Mouse (Mus musculus): ENCODE measurements around the gene Cd9. TPM values are rescaled to one million over a fixed set of nuclear protein-coding genes. Genes with fewer than 3 reads are reported as not detected.
A peak's percentile ranks its signal among the peaks of the same experiment; 100 is the strongest.

Cd9 gene
- polyA plus RNA-seq, 1 experiment from 2014 or later: 121 TPM

DNA sequence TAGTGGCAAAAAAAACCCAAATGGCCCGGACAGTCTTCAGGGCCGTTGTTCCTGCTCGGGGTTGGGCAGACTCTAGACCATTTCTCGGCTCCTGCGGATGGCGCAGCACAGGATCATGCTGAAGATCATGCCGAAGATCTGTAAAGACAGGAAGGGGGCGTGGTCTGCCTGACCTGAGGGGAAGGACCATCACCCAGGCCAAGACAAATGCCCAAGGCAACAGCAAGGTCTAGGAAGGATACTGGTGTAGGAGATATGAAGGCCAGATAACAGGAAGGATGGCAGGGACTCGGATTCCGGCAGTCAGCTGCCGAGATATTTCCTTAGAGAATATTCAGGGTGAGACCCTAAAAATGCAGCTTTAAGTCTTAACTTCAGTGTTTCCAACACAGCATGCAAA, 34.0 kb downstream of the Cd9 start:
- H3K4me2 ChIP-seq: no peak overlapping the region
- H3K4me1 ChIP-seq (replicated peaks): peaks cover 15% of the 10 kb centered on the region; the same call in 1 of the 2 replicates
- H3K9me3 ChIP-seq (replicated peaks): no peaks in the 10 kb centered on the region
- no peak for ATAC-seq (ENCODE audit: insufficient read depth)
- no peak overlapping the region for H3K4me3 ChIP-seq (replicated peaks)
- no peak overlapping the region for H3K27ac ChIP-seq (replicated peaks)
- 54% methylated on average over 11 of the region's 11 CpGs for WGBS (ENCODE audit: insufficient replicate concordance)
- no peak overlapping the region for H3K9ac ChIP-seq
- peaks cover 27% of the 10 kb centered on the region for H3K36me3 ChIP-seq (replicated peaks)
- H3K27me3 ChIP-seq: no peaks in the 10 kb centered on the region

DNA sequence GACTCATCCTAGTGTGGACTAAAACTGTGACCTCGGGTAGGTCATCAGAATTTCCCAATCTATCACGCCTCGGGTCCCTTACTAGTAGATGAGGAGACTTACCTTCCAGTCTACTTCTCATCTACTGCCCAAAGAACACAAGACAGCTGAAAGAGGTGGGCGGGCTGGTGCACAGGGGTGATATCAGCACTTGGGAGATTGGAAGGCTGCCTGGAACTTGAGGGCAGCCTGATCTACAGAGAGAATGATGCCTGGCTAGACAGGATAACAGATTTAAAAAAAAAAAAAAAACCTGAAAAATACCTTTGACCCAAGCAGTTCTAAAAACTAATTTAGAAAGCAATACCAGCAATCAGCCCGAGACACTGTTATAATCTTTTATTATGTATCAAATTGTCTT, 34.7 kb downstream of the Cd9 start:
- no peaks in the 10 kb centered on the region for H3K9me3 ChIP-seq (replicated peaks)
- no peaks in the 10 kb centered on the region for H3K27me3 ChIP-seq
- H3K36me3 ChIP-seq (replicated peaks): peaks cover 27% of the 10 kb centered on the region
- no peak overlapping the region for H3K27ac ChIP-seq (replicated peaks)
- peak; percentile 31; the same call in 1 of the 2 replicates for ATAC-seq (ENCODE audit: insufficient read depth)
- H3K4me2 ChIP-seq: no peak overlapping the region
- no peak overlapping the region for H3K4me3 ChIP-seq (replicated peaks)
- 40% methylated on average over 5 of the region's 5 CpGs for WGBS (ENCODE audit: insufficient replicate concordance)
- peaks cover 15% of the 10 kb centered on the region; the same call in 1 of the 2 replicates for H3K4me1 ChIP-seq (replicated peaks)
- H3K9ac ChIP-seq: no peak overlapping the region

DNA sequence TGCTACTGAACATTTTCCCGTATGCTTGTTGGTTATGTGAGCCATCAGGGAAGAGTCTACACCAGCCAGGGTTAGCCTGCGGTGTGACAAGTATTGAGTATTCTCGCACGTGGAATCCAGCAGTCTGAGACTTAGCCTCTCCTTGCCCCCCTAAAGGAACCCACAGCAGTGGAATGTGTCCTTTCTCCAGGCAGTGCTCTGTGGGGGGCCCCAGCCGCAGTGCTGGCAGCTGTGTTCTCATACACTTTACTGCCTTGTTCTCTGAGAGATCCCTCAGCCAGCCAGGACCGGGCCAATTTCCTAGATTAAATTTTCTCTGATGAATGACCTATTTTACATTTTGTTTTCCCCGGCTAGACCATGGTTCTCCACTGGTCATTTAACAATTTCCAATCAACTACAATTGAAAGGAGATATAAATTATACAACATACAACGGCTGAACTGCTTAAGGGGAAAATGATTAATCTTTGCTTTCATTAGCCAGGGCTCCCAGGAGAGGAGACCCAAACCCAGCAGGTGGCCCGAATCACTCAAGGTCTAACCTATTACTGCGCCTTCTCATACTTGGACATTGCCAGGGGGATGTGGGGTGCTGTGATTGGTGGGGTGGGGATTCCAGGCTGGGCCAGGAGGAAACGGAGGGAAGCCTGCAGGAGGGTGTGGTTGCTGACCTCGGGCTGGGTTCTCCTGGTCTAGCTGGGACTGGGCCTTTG, 38.6 kb downstream of the Cd9 start:
- Histone ChIP-seq H3K4me3 (replicated peaks) (no peak overlapping the region), H3K9me3 (replicated peaks) (no peaks in the 10 kb centered on the region), H3K36me3 (replicated peaks) (peaks cover 9% of the 10 kb centered on the region; the same call in 1 of the 2 replicates), H3K4me1 (replicated peaks) (peaks cover 11% of the 10 kb centered on the region; the same call in 1 of the 2 replicates), H3K27ac (replicated peaks) (no peak overlapping the region), H3K27me3 (no peaks in the 10 kb centered on the region), H3K4me2 (no peak overlapping the region), H3K9ac (no peak overlapping the region)
- no peak for ATAC-seq (ENCODE audit: insufficient read depth)
- WGBS (ENCODE audit: insufficient replicate concordance): 63% methylated on average over 12 of the region's 12 CpGs

DNA sequence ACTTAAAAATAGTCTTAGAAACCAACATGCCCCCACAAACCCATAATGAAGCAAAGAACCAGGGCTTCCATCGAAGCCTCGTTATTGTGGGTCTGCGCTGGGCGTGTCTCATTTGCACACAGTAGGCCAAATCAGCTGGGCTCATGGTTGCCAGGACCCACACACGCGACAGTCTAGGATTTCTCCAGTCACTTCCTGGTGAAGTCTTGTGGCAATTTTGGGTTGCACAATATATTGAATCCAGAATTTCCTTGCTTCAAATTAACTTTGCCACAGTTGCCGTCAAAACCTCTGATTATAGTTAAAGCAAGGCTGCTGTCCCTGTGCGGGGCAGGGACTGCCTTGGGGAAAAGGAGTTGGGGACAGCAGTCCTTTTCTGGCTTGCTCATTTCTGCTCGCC, 39.9 kb downstream of the Cd9 start:
- H3K4me2 ChIP-seq: no peak overlapping the region
- no peak for ATAC-seq (ENCODE audit: insufficient read depth)
- H3K27ac ChIP-seq (replicated peaks): no peak overlapping the region
- H3K36me3 ChIP-seq (replicated peaks): 0 out of 2 replicates have a peak, but pooled peaks cover 4% of the 10 kb centered on the region
- WGBS (ENCODE audit: insufficient replicate concordance): 67% methylated on average over 9 of the region's 9 CpGs
- H3K4me3 ChIP-seq (replicated peaks): no peak overlapping the region
- no peak overlapping the region for H3K9ac ChIP-seq
- H3K27me3 ChIP-seq: no peaks in the 10 kb centered on the region
- H3K9me3 ChIP-seq (replicated peaks): no peaks in the 10 kb centered on the region
- peaks cover 6% of the 10 kb centered on the region; the same call in 1 of the 2 replicates for H3K4me1 ChIP-seq (replicated peaks)

DNA sequence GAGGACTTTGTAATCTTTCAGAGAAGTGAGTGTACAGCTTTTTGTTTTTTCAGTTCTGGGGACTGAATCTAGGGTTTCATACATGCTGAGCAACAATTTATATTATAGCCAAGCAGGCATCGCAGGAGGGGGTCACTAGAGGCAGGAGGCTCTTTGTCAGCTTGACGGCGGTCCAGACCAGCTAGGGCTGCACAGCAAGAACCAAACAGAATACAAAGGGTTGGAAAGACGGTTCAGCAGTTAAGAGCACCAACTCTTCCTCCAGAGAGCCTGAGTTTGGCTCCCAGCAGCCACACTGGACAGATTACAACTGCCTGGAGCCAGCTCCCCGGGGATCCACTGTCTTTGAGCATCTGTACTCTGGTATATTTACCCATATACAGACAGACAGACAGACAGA, 40.3 kb downstream of the Cd9 start:
- H3K27me3 ChIP-seq: no peaks in the 10 kb centered on the region
- H3K4me2 ChIP-seq: no peak overlapping the region
- no peaks in the 10 kb centered on the region for H3K36me3 ChIP-seq (replicated peaks)
- H3K4me3 ChIP-seq (replicated peaks): no peak overlapping the region
- 62% methylated on average over 5 of the region's 5 CpGs for WGBS (ENCODE audit: insufficient replicate concordance)
- 0 out of 2 replicates have a peak, but pooled peaks cover 1% of the 10 kb centered on the region for H3K4me1 ChIP-seq (replicated peaks)
- no peak for ATAC-seq (ENCODE audit: insufficient read depth)
- H3K9ac ChIP-seq: no peak overlapping the region
- H3K9me3 ChIP-seq (replicated peaks): no peaks in the 10 kb centered on the region
- H3K27ac ChIP-seq (replicated peaks): no peak overlapping the region

DNA sequence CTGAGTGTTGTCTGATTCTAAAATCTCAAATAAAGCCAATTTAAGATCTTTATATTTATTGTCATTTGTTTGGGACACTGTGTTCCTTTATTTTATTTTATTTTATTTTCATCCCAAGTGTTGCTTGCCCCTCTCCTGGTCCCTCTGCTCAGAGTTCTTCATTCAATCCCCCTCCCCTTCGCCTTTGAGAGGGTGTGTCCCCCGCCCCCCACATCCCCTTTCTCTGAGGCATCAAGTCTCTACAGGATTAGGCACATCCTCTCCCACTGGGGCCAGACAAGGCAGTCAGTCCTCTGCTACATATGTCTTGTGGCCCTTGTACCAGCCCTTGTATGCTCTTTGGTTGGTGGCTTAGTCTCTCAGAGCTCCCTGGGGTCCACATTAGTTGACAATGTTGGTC, 46.9 kb downstream of the Cd9 start:
- Histone ChIP-seq H3K27ac (replicated peaks) (no peak overlapping the region), H3K9me3 (replicated peaks) (no peaks in the 10 kb centered on the region), H3K4me1 (replicated peaks) (no peaks in the 10 kb centered on the region), H3K36me3 (replicated peaks) (no peaks in the 10 kb centered on the region), H3K4me2 (no peak overlapping the region), H3K27me3 (no peaks in the 10 kb centered on the region), H3K9ac (no peak overlapping the region), H3K4me3 (replicated peaks) (no peak overlapping the region)
- no peak for ATAC-seq (ENCODE audit: insufficient read depth)
- WGBS (ENCODE audit: insufficient replicate concordance): 38% methylated on average over 2 of the region's 2 CpGs

DNA sequence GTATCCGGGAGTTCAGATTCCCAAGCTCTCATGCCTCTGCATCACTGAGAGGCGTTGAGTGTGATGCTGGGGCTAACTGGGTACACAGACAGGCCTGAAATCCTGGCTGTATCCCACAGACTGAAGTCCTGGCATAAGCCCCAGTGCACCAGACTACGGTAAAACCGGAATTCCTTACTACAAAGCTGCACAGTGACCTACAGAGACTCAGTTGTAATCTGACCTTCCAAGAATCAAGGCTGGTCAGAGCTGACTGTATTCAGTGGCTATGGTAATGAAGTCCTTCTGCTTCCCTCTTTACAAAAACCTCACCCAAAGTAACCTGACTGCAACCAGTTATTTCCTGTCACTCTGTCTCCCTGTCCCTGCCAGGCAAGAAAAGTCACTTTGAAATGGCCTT, 47.4 kb downstream of the Cd9 start:
- H3K27me3 ChIP-seq: no peaks in the 10 kb centered on the region
- H3K9ac ChIP-seq: no peak overlapping the region
- ATAC-seq (ENCODE audit: insufficient read depth): no peak
- H3K4me3 ChIP-seq (replicated peaks): no peak overlapping the region
- H3K36me3 ChIP-seq (replicated peaks): no peaks in the 10 kb centered on the region
- H3K4me2 ChIP-seq: no peak overlapping the region
- no peak overlapping the region for H3K27ac ChIP-seq (replicated peaks)
- no peaks in the 10 kb centered on the region for H3K4me1 ChIP-seq (replicated peaks)
- 46% methylated on average over 4 of the region's 4 CpGs for WGBS (ENCODE audit: insufficient replicate concordance)
- H3K9me3 ChIP-seq (replicated peaks): no peaks in the 10 kb centered on the region

DNA sequence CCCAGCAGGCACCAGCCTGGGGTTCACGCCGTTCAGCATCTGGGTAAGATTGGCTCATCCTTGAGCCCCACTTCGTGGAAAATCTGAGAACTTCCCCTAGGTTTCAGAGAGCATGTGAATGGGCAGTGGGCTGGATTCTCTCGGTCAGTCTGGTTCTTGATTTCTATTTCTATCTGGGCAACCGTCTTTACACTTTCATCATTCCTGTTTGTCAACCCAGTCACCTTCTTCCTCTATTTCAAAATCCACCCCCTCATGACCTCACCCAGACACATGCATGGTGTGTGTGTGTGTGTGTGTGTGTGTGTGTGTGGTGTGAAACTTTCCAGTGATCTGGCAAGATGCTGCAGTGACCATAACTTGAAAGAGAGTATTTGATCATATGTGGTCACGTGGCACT, 49.2 kb downstream of the Cd9 start:
- Histone ChIP-seq H3K9ac (no peak overlapping the region), H3K9me3 (replicated peaks) (no peaks in the 10 kb centered on the region), H3K27ac (replicated peaks) (no peak overlapping the region), H3K4me1 (replicated peaks) (no peaks in the 10 kb centered on the region), H3K4me2 (no peak overlapping the region), H3K27me3 (0 out of 2 replicates have a peak, but pooled peaks cover 5% of the 10 kb centered on the region), H3K4me3 (replicated peaks) (no peak overlapping the region), H3K36me3 (replicated peaks) (no peaks in the 10 kb centered on the region)
- ATAC-seq (ENCODE audit: insufficient read depth): no peak
- WGBS (ENCODE audit: insufficient replicate concordance): 43% methylated on average over 6 of the region's 6 CpGs

DNA sequence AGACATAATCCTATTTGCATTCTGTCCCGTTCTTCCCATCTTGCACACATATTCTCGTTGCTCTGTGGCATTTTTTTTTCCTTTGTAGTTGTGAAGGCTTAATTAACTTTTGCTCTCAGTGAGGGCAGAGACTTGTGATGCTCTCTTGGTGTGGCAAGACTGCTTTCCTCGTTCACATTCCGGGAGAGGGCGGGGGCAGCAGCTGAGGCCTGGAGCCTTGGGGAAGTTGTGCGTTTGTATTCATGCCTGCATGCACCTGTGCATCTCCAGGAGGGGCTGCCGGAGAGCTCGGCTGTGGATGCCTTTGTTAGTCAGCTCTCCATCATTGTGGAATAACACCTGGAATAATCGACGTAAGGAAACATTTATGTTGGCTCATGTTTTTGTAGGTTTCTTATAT, 52.0 kb downstream of the Cd9 start:
- Histone ChIP-seq H3K9me3 (replicated peaks) (no peaks in the 10 kb centered on the region), H3K9ac (no peak overlapping the region), H3K36me3 (replicated peaks) (no peaks in the 10 kb centered on the region), H3K27ac (replicated peaks) (no peak overlapping the region), H3K4me1 (replicated peaks) (no peaks in the 10 kb centered on the region), H3K27me3 (0 out of 2 replicates have a peak, but pooled peaks cover 6% of the 10 kb centered on the region), H3K4me3 (replicated peaks) (no peak overlapping the region), H3K4me2 (no peak overlapping the region)
- no peak for ATAC-seq (ENCODE audit: insufficient read depth)
- WGBS (ENCODE audit: insufficient replicate concordance): 66% methylated on average over 10 of the region's 10 CpGs

DNA sequence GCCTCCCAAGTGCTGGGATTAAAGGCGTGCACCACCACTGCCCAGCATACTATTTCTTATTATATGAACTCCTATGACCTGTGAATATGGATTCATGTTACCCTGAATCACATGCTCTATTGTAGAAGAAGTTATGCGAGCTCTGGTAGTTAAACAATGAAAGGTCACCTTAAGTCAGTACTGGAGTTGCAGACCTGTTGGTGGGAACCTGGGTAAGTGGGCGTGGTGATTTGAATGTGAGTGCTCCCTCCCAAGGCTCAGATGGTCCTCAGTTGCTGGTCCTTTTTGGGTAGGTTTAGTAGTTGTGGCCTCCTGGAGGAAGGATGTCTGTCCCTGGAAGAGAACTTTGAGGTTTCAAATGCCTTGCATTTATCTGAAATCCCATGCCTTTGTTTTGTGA, 57.8 kb downstream of the Cd9 start:
- Histone ChIP-seq H3K27me3 (0 out of 2 replicates have a peak, but pooled peaks cover 6% of the 10 kb centered on the region), H3K9me3 (replicated peaks) (no peaks in the 10 kb centered on the region), H3K9ac (no peak overlapping the region), H3K36me3 (replicated peaks) (no peaks in the 10 kb centered on the region), H3K4me2 (no peak overlapping the region), H3K27ac (replicated peaks) (no peak overlapping the region), H3K4me3 (replicated peaks) (no peak overlapping the region), H3K4me1 (replicated peaks) (no peaks in the 10 kb centered on the region; the same call in 1 of the 2 replicates)
- 57% methylated on average over 3 of the region's 3 CpGs for WGBS (ENCODE audit: insufficient replicate concordance)
- no peak for ATAC-seq (ENCODE audit: insufficient read depth)

DNA sequence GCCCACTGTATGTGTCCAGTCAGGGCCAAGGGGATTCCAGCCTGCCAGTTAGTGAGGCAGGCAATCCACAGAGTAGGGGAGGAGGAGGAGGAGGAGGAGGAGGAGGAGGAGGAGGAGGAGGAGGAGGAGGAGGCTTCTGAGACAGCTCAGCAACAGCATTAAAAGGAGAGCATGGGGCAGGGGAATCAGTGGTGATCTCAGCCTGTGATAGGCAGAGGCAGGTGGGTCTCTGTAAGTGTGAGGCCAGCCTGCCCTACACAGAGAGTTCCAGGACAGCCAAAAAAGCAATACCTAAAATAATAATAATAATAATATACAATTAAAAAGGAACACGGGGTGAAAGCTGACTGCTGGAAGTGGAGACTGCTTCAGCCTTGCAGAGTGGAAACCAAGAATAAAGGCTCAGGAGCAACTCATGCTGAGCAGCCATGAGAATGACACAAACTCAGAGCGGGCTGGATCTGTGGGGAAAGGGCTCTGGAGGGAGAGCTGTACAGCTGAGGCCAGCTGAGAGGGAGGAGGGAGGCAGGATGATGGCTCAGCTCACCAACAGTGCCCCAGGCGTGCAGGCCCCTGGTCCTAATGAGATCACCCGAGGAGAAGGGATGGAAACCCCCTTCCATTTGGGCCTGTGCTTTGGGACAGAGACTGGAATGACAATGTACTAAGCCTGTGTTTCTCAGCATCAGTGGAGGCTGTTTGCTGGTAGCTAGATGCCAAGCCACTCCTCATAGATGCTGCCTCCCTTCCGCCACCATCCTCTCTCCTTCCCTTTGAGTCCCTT, 59.7 kb downstream of the Cd9 start:
- Histone ChIP-seq H3K4me3 (replicated peaks) (no peak overlapping the region), H3K27me3 (no peaks in the 10 kb centered on the region), H3K4me2 (no peak overlapping the region), H3K36me3 (replicated peaks) (no peaks in the 10 kb centered on the region), H3K9me3 (replicated peaks) (no peaks in the 10 kb centered on the region), H3K27ac (replicated peaks) (no peak overlapping the region), H3K4me1 (replicated peaks) (peaks cover 8% of the 10 kb centered on the region; the same call in 1 of the 2 replicates), H3K9ac (no peak overlapping the region)
- ATAC-seq (ENCODE audit: insufficient read depth): no peak
- 57% methylated on average over 5 of the region's 5 CpGs for WGBS (ENCODE audit: insufficient replicate concordance)
